Mouse (Mus musculus): Measurements from ENCODE around the gene Tgtp2.
"Not testable (repeated sequence)": the region's sequence is repeated elsewhere in the genome, so short reads cannot be mapped to it uniquely, and the experiment has no call there.

The Tgtp2 gene

GRCm38 (mm10) chr11:49063713-49064469 is at the start of gene Tgtp2:
Gene Tgtp2 (minus strand): TSS chr11:49064206.
- in situ Hi-C loops (cut with MboI; ENCODE audit: low pct_unique_long_range_greater_than_20kb in 1 of 2, low sequenced_read_pairs in 2 of 2, unreplicated experiment in 1 of 2), result not testable (repeated sequence)

GRCm38 (mm10) chr11:49112624-49113219 is 48.7 kb upstream of the Tgtp2 start:
- in situ Hi-C loops (cut with MboI; ENCODE audit: low pct_unique_long_range_greater_than_20kb in 1 of 2, low sequenced_read_pairs in 2 of 2, unreplicated experiment in 1 of 2), result no loop called here

DNA sequence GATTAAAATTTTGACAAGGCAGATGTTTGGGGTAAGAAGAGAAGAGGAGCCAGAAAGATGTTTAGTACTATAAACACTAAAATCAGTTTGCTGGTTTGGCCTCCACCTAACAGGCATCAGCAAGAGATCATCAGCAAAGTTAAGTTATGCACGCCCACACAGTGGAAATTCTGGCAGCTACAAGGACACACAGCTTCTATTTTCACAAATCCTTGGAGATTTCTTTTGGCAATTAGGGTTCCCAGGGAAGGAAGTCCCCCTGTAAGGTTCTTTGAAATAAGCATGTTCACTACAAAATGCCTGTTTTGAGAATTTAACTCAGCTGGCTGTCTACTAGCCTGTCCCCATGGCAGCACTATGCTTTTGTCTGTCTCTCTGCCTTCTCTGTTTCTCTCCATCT is 47.0 kb upstream of the Tgtp2 start:
- in situ Hi-C loops (cut with MboI; ENCODE audit: low pct_unique_long_range_greater_than_20kb in 1 of 2, low sequenced_read_pairs in 2 of 2, unreplicated experiment in 1 of 2), result no loop called here

DNA sequence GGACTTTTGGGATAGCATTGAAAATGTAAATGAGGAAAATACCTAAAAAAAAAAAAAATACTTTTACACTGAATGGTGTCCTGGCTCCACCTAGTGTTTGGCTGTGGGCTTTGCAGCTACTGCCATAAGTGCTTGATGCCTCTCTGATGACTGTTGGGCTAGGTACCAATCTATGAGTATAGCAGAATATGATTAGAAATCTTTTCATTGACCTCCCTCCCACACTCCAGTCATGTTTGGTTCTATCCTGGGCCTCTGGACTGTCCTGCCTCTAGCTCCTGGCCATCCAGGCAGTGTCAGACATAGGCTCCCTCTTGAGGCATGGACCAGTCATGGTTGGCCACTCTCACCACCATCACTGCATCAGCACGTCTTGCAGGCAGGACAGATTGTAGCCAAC is 44.8 kb upstream of the Tgtp2 start:
- in situ Hi-C loops (cut with MboI; ENCODE audit: low pct_unique_long_range_greater_than_20kb in 1 of 2, low sequenced_read_pairs in 2 of 2, unreplicated experiment in 1 of 2), result no loop called here

GRCm38 (mm10) chr11:49107650-49108537 is 43.9 kb upstream of the Tgtp2 start:
- in situ Hi-C loops (cut with MboI; ENCODE audit: low pct_unique_long_range_greater_than_20kb in 1 of 2, low sequenced_read_pairs in 2 of 2, unreplicated experiment in 1 of 2), result no loop called here

DNA sequence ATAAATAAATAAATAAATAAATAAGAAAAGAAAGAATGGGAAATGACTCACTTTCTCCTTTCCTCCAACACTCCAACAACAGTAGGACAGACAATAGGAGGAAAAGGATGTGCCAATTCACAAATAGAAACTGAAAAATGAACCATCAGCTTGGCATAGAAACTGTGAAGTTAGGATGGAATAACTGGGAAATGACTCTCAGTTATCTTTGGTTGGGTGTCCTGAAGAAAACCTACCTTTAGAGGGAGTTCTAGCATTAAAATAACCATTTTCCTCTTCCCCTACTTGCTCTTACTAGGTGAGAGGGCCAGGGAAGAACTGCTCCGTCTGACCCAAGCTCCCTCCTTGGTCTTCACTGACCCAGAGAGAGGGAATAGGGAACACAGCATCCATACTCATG is 41.7 kb upstream of the Tgtp2 start:
- in situ Hi-C loops (cut with MboI; ENCODE audit: low pct_unique_long_range_greater_than_20kb in 1 of 2, low sequenced_read_pairs in 2 of 2, unreplicated experiment in 1 of 2), result no loop called here

GRCm38 (mm10) chr11:49103047-49103693 is 39.2 kb upstream of the Tgtp2 start:
- in situ Hi-C loops (cut with MboI; ENCODE audit: low pct_unique_long_range_greater_than_20kb in 1 of 2, low sequenced_read_pairs in 2 of 2, unreplicated experiment in 1 of 2), result no loop called here

- in situ Hi-C loops (cut with MboI; ENCODE audit: low pct_unique_long_range_greater_than_20kb in 1 of 2, low sequenced_read_pairs in 2 of 2, unreplicated experiment in 1 of 2), result no loop called here
Observed at GRCm38 (mm10) chr11:49101500-49101899, 37.5 kb upstream of the Tgtp2 start.

DNA sequence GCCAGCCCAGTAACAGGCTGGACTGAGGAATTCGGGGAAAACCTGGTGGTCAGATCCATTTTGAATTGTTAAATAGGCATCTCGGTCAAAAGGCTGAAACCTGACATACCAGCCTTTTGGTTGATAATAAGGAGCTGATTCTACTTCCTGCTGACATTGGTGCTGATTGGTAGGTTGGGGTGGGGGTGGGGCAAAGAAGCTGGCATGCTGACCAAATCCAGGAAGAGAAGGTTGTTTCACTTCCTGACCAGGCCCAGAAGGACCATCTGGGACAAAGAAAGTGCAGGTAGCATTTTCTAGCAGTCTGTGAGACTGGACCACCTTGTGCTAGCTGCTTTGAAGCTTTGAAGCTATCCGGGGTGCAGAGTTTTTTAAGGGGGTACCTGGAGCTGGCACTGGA is 36.4 kb upstream of the Tgtp2 start:
- in situ Hi-C loops (cut with MboI; ENCODE audit: low pct_unique_long_range_greater_than_20kb in 1 of 2, low sequenced_read_pairs in 2 of 2, unreplicated experiment in 1 of 2), result no loop called here

- in situ Hi-C loops (cut with MboI; ENCODE audit: low pct_unique_long_range_greater_than_20kb in 1 of 2, low sequenced_read_pairs in 2 of 2, unreplicated experiment in 1 of 2), result loop anchor here (5.0 to 25.0 kb wide), 3 partner anchors 208 to 311 kb away; no protein-coding TSS in a partner anchor
Observed at GRCm38 (mm10) chr11:49095367-49095766, 31.4 kb upstream of the Tgtp2 start.

DNA sequence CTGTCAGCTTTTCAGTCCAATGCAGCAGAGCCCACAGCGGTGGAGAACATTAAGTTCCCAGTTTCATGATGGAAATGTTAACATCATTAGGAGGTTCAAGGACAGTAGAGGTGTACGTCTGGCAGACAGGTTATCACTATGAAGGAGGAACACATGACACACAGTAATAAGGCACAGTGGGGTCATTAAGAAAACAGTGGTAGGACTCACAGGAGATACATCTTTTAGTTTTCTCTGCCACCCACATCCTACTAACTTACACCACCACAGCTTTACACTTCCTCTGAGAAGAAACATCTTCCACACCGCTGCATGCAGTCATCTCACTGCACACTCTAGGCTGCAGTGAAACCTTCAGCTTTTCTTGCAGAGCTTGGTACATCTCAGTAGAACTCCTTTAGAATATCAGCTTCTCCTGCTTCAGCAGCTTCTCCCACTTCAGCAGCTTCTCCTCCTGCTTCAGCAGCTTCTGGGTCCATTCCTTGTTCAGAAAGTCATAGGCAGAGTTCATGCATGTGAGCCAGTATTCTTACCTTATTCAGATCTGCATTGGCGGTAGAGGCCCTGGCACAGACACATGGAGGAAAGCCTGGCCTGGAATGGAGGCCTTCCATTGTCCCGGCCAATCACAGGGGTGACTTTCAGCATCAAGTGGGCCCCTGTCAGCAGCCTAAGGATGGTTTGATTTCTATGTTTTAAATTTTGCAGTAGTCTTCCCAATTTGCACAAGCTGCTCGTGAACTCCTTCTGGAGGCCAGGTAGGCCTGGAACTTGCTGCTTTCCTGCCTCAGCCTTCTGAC is 30.1 kb upstream of the Tgtp2 start:
- in situ Hi-C loops (cut with MboI; ENCODE audit: low pct_unique_long_range_greater_than_20kb in 1 of 2, low sequenced_read_pairs in 2 of 2, unreplicated experiment in 1 of 2), result loop anchor here (10.0 to 25.0 kb wide), 2 partner anchors 207 to 309 kb away; no protein-coding TSS in a partner anchor

DNA sequence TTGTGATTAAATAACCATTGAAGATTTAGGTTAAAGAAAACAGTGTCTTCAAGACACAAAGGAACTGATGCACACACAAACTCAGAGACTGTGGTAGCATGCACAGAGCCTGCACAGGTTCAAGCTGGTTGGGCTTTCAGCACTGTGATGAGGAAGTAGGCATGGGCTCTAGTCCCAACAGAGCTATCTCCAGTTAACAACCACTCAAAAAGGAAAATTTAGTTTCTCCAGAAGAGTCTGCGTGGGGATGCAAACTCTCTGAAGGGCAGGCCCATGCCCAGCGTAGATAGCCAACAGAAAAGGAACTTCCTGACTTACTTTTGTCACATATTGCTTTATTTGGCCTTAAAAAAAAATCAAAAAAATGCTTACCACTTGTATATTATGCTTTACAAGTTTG is 28.8 kb upstream of the Tgtp2 start:
- in situ Hi-C loops (cut with MboI; ENCODE audit: low pct_unique_long_range_greater_than_20kb in 1 of 2, low sequenced_read_pairs in 2 of 2, unreplicated experiment in 1 of 2), result loop anchor here (10.0 to 25.0 kb wide), 2 partner anchors 205 to 308 kb away; no protein-coding TSS in a partner anchor

- in situ Hi-C loops (cut with MboI; ENCODE audit: low pct_unique_long_range_greater_than_20kb in 1 of 2, low sequenced_read_pairs in 2 of 2, unreplicated experiment in 1 of 2), result loop anchor here (10.0 to 25.0 kb wide), 2 partner anchors 205 to 307 kb away; no protein-coding TSS in a partner anchor
Observed at GRCm38 (mm10) chr11:49092053-49092586, 28.1 kb upstream of the Tgtp2 start.

GRCm38 (mm10) chr11:49091171-49091570 is 27.2 kb upstream of the Tgtp2 start:
- in situ Hi-C loops (cut with MboI; ENCODE audit: low pct_unique_long_range_greater_than_20kb in 1 of 2, low sequenced_read_pairs in 2 of 2, unreplicated experiment in 1 of 2), result loop anchor here (10.0 to 25.0 kb wide), 2 partner anchors 204 to 306 kb away; no protein-coding TSS in a partner anchor

DNA sequence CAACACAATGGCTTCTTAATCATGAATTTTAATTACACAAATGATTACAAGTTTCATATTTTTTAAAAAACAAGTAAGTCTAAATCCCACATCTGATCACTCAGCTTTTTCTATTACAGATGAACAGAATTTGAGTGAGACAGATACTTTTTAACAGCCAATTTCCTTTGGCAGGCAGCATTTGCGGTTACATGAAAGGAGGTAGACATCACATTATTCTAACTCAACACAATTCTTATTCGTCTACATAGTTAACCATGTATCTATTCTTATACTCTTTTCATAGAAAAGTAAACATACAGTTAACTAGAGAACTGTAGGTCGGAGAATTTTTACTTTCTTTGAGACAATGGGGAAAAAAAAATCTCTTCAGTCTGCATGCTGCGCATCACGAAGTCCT is 26.5 kb upstream of the Tgtp2 start:
- in situ Hi-C loops (cut with MboI; ENCODE audit: low pct_unique_long_range_greater_than_20kb in 1 of 2, low sequenced_read_pairs in 2 of 2, unreplicated experiment in 1 of 2), result loop anchor here (10.0 to 25.0 kb wide), 2 partner anchors 203 to 306 kb away; no protein-coding TSS in a partner anchor

- in situ Hi-C loops (cut with MboI; ENCODE audit: low pct_unique_long_range_greater_than_20kb in 1 of 2, low sequenced_read_pairs in 2 of 2, unreplicated experiment in 1 of 2), result loop anchor here (10.0 to 25.0 kb wide), 2 partner anchors 203 to 305 kb away; no protein-coding TSS in a partner anchor
Observed at GRCm38 (mm10) chr11:49089735-49090507, 25.9 kb upstream of the Tgtp2 start.

All from mouse embryonic stem cell (cell line).